Mouse (Mus musculus) layer of hippocampus, adult 2 months (tissue): ENCODE results near the gene Vmn1r167. TPM values are rescaled to one million over a fixed set of nuclear protein-coding genes. Genes with fewer than 3 reads are reported as not detected.
"Not testable (repeated sequence)": the region's sequence is repeated elsewhere in the genome, so short reads cannot be mapped to it uniquely, and the experiment has no call there.

ENCODE experiments used
- DNase-seq, 2 experiments: peaks; one replicate each; pipeline ENCODE4 v3.0.0; 2022; ENCODE audit warnings: low spot score in 2 of 2
- H3K27ac ChIP-seq: fragments of 200-600 bp; 2 replicates; pipeline ENCODE4 v1.8.1; 2022
- H3K4me3 ChIP-seq: fragments of 200-600 bp; 2 replicates; pipeline ENCODE4 v1.8.1; 2022; ENCODE audit warnings: mild to moderate bottlenecking
- long read RNA-seq, 2 experiments: library from polyadenylated mRNA; stranded (forward); transcript quantifications; one replicate each; pipeline ENCODE4 v2.0.0; 2021; ENCODE audit warnings: borderline mapping rate in 2 of 2
- total RNA-seq, 2 experiments: library from RNA; stranded (reverse); gene quantifications; 2 replicates each; pipeline ENCODE4 v1.2.3; 2021

Vmn1r167 gene
- not detected for total RNA-seq
- long read RNA-seq, experiment 1 = 0 reads
- long read RNA-seq, experiment 2 = 0 reads

- not testable (repeated sequence) for H3K4me3 ChIP-seq, DNase-seq, H3K27ac ChIP-seq
Observed at GRCm38 (mm10) chr7:23507106-23507505, at the start of gene Vmn1r167. Vmn1r167 (minus strand) TSS chr7:23507206.

GRCm38 (mm10) chr7:23539432-23539831 lies 32.4 kb upstream of the Vmn1r167 start, which contains the start of gene Vmn1r168:
Vmn1r168 (plus strand) TSS chr7:23539732.
- DNase-seq, H3K27ac ChIP-seq, H3K4me3 ChIP-seq: not testable (repeated sequence)

GRCm38 (mm10) chr7:23472886-23473285 lies 34.1 kb downstream of the Vmn1r167 start:
- H3K27ac ChIP-seq, DNase-seq, H3K4me3 ChIP-seq: not testable (repeated sequence)

GRCm38 (mm10) chr7:23470832-23471231 lies 36.2 kb downstream of the Vmn1r167 start:
- H3K27ac ChIP-seq, H3K4me3 ChIP-seq, DNase-seq: not testable (repeated sequence)

- H3K4me3 ChIP-seq, DNase-seq, H3K27ac ChIP-seq: not testable (repeated sequence)
Observed at GRCm38 (mm10) chr7:23470201-23470600, 36.8 kb downstream of the Vmn1r167 start.

Other genes with a start within 250 kb of the Vmn1r167 start
- gene Gm6902, start 228.3 kb downstream of the Vmn1r167 start, total RNA-seq = not detected
- gene Nlrp4e, start 206.0 kb downstream of the Vmn1r167 start, total RNA-seq = not detected
- not detected for gene Nlrp5, start 121.3 kb downstream of the Vmn1r167 start, total RNA-seq
- gene Vmn1r168, start 32.5 kb upstream of the Vmn1r167 start, total RNA-seq = not detected
- gene Vmn1r169, start 68.3 kb upstream of the Vmn1r167 start, total RNA-seq = not detected
- not detected for gene Vmn1r170, start 99.0 kb upstream of the Vmn1r167 start, total RNA-seq
- gene Vmn1r171, start 123.5 kb upstream of the Vmn1r167 start, total RNA-seq = not detected
- gene Vmn1r172, start 151.1 kb upstream of the Vmn1r167 start, total RNA-seq = not detected
- gene Vmn1r173, start 193.5 kb upstream of the Vmn1r167 start, total RNA-seq = not detected
- gene Vmn1r174, start 245.1 kb upstream of the Vmn1r167 start, total RNA-seq = not detected